Mouse (Mus musculus) hindbrain, postnatal 0 days (tissue): Measurements from ENCODE around the gene Mat1a. TPM values are rescaled to one million over a fixed set of nuclear protein-coding genes. Genes with fewer than 3 reads are reported as not detected.

ENCODE experiments used
- ATAC-seq: fragments of 200-750 bp; cut with Nextera tagmentation; 2 replicates; pipeline ENCODE4 v1.8.0; 2017; ENCODE audit warnings: mild to moderate bottlenecking, moderate TSS enrichment, moderate library complexity
- DNase-seq: peaks from one replicate; pipeline ENCODE4 v3.0.0-alpha.2; 2015; ENCODE audit warnings: low spot score
- H3K27ac ChIP-seq: fragments of 300-500 bp; sonication (generic); 2 replicates; pipeline ENCODE4 v1.5.1; 2014; ENCODE audit warnings: mild to moderate bottlenecking
- H3K27me3 ChIP-seq: fragments of 300-500 bp; sonication (generic); 2 replicates; pipeline ENCODE4 v1.6.1; 2014; ENCODE audit warnings: low read length, mixed read lengths; ENCODE audit not compliant: insufficient read depth
- H3K36me3 ChIP-seq: fragments of 300-500 bp; sonication (generic); 2 replicates; pipeline ENCODE4 v1.6.1; 2014; ENCODE audit warnings: low read length, mixed read lengths; ENCODE audit not compliant: insufficient read depth
- H3K4me1 ChIP-seq: fragments of 300-500 bp; sonication (generic); 2 replicates; pipeline ENCODE4 v1.6.1; 2014; ENCODE audit warnings: antibody characterized with exemption, low read length, mixed read lengths; ENCODE audit not compliant: insufficient read depth
- H3K4me2 ChIP-seq: fragments of 300-500 bp; sonication (generic); 2 replicates; pipeline ENCODE4 v1.6.1; 2014; ENCODE audit warnings: low read depth, mild to moderate bottlenecking, low read length, moderate library complexity, mixed read lengths
- H3K4me3 ChIP-seq: fragments of 300-500 bp; sonication (generic); 2 replicates; pipeline ENCODE4 v1.5.1; 2014; ENCODE audit warnings: low read length
- H3K9ac ChIP-seq: fragments of 300-500 bp; sonication (generic); replicated peaks from 2 replicates; pipeline ENCODE4 v1.6.1; 2014; ENCODE audit warnings: mild to moderate bottlenecking, low read length, moderate library complexity, mixed read lengths
- H3K9me3 ChIP-seq: fragments of 300-500 bp; sonication (generic); 2 replicates; pipeline ENCODE4 v1.6.1; 2016; ENCODE audit warnings: low read length, mixed read lengths
- CTCF ChIP-seq: IDR thresholded peaks from 2 replicates; pipeline ENCODE4 v1.5.1; 2016; ENCODE audit warnings: antibody characterized with exemption, control low read depth, low read depth
- WGBS: fragments of 180-500 bp; shearing (Covaris S2); extraction: QIAGEN DNeasy Blood & Tissue Kit; methylation state at CpG from one replicate; pipeline ENCODE4 v1.1.7; 2014; 5-methylcytosine and 5-hydroxymethylcytosine counted together
- polyA plus RNA-seq: library from polyadenylated mRNA; unstranded; fragments of >200 nt; fragmentation: Nextera tagmentation; extraction: Ambion mirVana; gene quantifications from 2 replicates; pipeline ENCODE4 v1.2.1, GENCODE M21; 2015
- total RNA-seq: library from RNA; depleted of rRNA; stranded (reverse); fragments of >200 nt; gene quantifications from 2 replicates; pipeline ENCODE4 v1.2.3, GENCODE M21; 2014

Mat1a gene
- total and polyA plus RNA-seq, 2 experiments from 2014 or later, result not detected

GRCm38 (mm10) chr14:41131540-41131939 is 26.7 kb downstream of the Mat1a start, which contains the start of gene Sftpa1:
Gene Sftpa1, plus strand, starts transcription at chr14:41131782.
- no peak for ATAC-seq
- H3K9me3 ChIP-seq, result no peaks in the 10 kb centered on the region
- TF ChIP-seq CTCF, result no peak
- DNase-seq, result no peak
- no peaks in the 10 kb centered on the region for H3K36me3 ChIP-seq
- no peak within 1 kb of the TSS for H3K4me3 ChIP-seq
- no peak within 1 kb of the TSS for H3K27ac ChIP-seq
- H3K9ac ChIP-seq, result no peak within 1 kb of the TSS
- no peaks in the 10 kb centered on the region for H3K4me1 ChIP-seq
- no peak within 1 kb of the TSS for H3K4me2 ChIP-seq
- 90% methylated on average over 7 of the region's 7 CpGs for WGBS
- H3K27me3 ChIP-seq, result no peaks in the 10 kb centered on the region

- TF ChIP-seq CTCF, result no peak
- no peak for DNase-seq
- H3K27me3 ChIP-seq, result no peaks in the 10 kb centered on the region
Observed at GRCm38 (mm10) chr14:41137006-41137405, 32.2 kb downstream of the Mat1a start.

GRCm38 (mm10) chr14:41140686-41141085 is 35.9 kb downstream of the Mat1a start:
- no peak overlapping the region for H3K9ac ChIP-seq

More at GRCm38 (mm10) chr14:41137006-41137405, 32.2 kb downstream of the Mat1a start:
- no peaks in the 10 kb centered on the region for H3K9me3 ChIP-seq
- H3K4me1 ChIP-seq, result no peaks in the 10 kb centered on the region
- no peak for ATAC-seq
- H3K4me2 ChIP-seq, result no peak overlapping the region
- H3K9ac ChIP-seq, result no peak overlapping the region
- no peak overlapping the region for H3K4me3 ChIP-seq
- H3K27ac ChIP-seq, result no peak overlapping the region
- no peaks in the 10 kb centered on the region for H3K36me3 ChIP-seq

GRCm38 (mm10) chr14:41146035-41146434 is 41.2 kb downstream of the Mat1a start:
- 73% methylated on average over 6 of the region's 6 CpGs for whole genome bisulfite sequencing

More at GRCm38 (mm10) chr14:41140686-41141085, 35.9 kb downstream of the Mat1a start:
- Histone ChIP-seq H3K4me1 (no peaks in the 10 kb centered on the region), H3K4me3 (no peak overlapping the region), H3K9me3 (no peaks in the 10 kb centered on the region), H3K27ac (no peak overlapping the region), H3K27me3 (no peaks in the 10 kb centered on the region), H3K36me3 (no peaks in the 10 kb centered on the region), H3K4me2 (no peak overlapping the region)
- DNase-seq, result no peak
- TF ChIP-seq CTCF, result no peak
- ATAC-seq, result no peak
- 95% methylated on average over 1 of the region's 1 CpGs for WGBS

GRCm38 (mm10) chr14:41146922-41147321 is 42.1 kb downstream of the Mat1a start:
- no peak for DNase-seq
- 85% methylated on average over 3 of the region's 3 CpGs for WGBS

More at GRCm38 (mm10) chr14:41146035-41146434, 41.2 kb downstream of the Mat1a start:
- Histone ChIP-seq H3K27me3 (no peaks in the 10 kb centered on the region), H3K9me3 (no peaks in the 10 kb centered on the region), H3K4me1 (no peaks in the 10 kb centered on the region), H3K4me3 (no peak overlapping the region), H3K4me2 (no peak overlapping the region), H3K36me3 (no peaks in the 10 kb centered on the region), H3K27ac (no peak overlapping the region), H3K9ac (no peak overlapping the region)
- TF ChIP-seq CTCF, result no peak
- ATAC-seq, result no peak
- no peak for DNase-seq

GRCm38 (mm10) chr14:41147356-41147755 is 42.5 kb downstream of the Mat1a start:
- Histone ChIP-seq H3K4me2 (no peak overlapping the region), H3K27me3 (no peaks in the 10 kb centered on the region), H3K27ac (no peak overlapping the region), H3K36me3 (no peaks in the 10 kb centered on the region), H3K4me1 (no peaks in the 10 kb centered on the region), H3K9me3 (no peaks in the 10 kb centered on the region), H3K4me3 (no peak overlapping the region), H3K9ac (no peak overlapping the region)
- 73% methylated on average over 2 of the region's 2 CpGs for WGBS
- ATAC-seq, result no peak
- no peak for TF ChIP-seq CTCF
- no peak for DNase-seq

More at GRCm38 (mm10) chr14:41146922-41147321, 42.1 kb downstream of the Mat1a start:
- no peak for ATAC-seq
- Histone ChIP-seq H3K9ac (no peak overlapping the region), H3K4me2 (no peak overlapping the region), H3K4me3 (no peak overlapping the region), H3K9me3 (no peaks in the 10 kb centered on the region), H3K27ac (no peak overlapping the region), H3K27me3 (no peaks in the 10 kb centered on the region), H3K4me1 (no peaks in the 10 kb centered on the region), H3K36me3 (no peaks in the 10 kb centered on the region)
- TF ChIP-seq CTCF, result no peak

DNA sequence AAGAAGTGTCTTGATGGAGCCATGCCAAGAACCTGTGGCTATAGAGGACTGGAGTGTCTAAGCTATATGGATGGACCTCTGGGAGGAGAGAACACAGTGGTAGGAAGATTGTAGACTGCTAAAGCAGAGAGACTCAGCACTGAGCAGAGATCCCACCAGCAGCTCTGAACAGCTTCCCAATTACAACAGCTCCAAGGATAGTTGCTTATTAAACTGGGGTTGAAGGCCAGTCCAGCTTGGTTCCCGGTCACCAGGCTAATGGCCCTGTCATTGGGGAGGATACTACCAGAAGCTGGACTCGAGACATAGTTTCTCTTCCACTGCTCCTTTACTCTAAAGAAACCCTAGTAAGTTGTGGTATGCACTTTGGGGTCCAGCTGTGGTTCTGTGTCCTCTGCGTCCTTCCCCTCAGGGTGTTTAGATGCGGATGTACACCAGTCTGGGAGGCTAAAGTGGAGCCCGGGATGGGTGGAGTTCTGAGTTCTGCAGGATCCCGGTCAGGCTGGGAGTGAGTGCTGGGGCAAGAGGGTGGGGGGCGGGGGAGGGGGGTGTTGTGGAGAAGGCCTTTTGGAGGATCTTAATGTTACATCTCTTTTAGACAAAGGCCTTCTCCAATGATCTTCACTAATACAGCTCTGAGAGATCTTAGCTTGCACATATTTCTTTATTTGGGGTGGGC is 46.5 kb downstream of the Mat1a start, which contains the start of gene Mbl1:
Mbl1 (plus strand) TSS at position 239 of the 679 bp plus-strand sequence.
- Histone ChIP-seq H3K4me3 (no peak within 1 kb of the TSS), H3K4me1 (no peaks in the 10 kb centered on the region), H3K27ac (no peak within 1 kb of the TSS), H3K9ac (no peak within 1 kb of the TSS), H3K4me2 (no peak within 1 kb of the TSS), H3K27me3 (no peaks in the 10 kb centered on the region), H3K9me3 (no peaks in the 10 kb centered on the region), H3K36me3 (no peaks in the 10 kb centered on the region)
- TF ChIP-seq CTCF, result no peak
- no peak for ATAC-seq
- 91% methylated on average over 7 of the region's 7 CpGs for WGBS
- no peak for DNase-seq
